Comparison of ENCODE assay signal across 10 mouse cellular contexts in the genomic region with DNA sequence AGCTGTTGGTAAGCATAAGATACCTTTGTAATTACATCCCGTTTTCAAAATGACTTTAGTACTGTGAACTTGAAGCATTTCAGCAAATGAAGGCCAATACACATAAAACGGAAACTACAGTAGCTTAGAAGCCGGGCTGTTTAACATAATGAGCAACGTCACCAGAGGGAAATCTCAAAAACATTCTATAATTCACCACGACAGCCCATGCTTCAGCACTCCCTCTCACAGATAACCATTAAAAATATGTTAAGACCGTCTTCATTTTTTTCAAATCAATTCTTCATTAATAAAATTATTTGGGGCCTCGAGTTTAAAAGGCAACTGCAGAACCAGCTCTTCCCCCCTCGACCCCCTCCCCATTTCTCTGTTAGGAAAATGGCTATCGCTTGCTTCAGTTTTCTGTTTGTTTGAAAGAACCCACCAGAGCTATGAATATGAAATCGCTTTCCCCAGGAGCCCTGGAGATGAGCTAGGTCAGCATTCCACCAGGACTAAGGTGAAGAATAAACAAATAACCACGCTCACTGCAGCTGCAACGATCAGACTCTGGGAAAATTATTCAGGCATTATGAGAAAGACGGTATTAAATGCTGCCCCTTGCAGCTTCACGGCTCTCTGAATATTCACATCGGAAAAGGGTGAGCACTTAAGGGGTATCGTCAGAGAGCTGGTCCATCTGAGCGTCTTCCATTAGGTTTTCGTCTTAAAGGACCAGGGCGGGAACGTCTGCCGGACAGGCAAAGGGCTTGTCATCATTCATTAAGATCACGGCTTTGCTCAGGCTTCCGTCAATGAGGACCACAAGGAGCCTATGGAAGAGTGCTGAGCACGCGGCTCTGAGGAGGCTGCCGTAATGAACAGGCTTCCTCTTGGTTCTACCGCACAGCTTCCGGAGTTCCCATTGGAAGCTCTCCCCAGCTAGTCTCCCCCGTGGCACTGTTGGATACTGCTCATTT.
DNase-seq lines count a peak whose midpoint lies in the region; ATAC-seq and TF ChIP-seq lines count a peak whose summit lies in the region.
"Had no signal": no experiment of that assay in that cellular context is flagged by ENCODE, and none has a peak within 500 bp of the region (broad histone marks: within the 10 kb centered on the region; RNA-seq: fewer than 3 reads in every experiment).

No protein-coding gene starts in this region.

- H3K27me3 ChIP-seq in embryonic facial prominence, embryonic 12.5 days: no peaks in the 10 kb centered on the region
- no peaks in the 10 kb centered on the region for H3K27me3 ChIP-seq in hindbrain, embryonic 13.5 days
- H3K27me3 ChIP-seq in neural tube, embryonic 12.5 days (replicated peaks): no peaks in the 10 kb centered on the region
- H3K27me3 ChIP-seq: Patski had no signal

- no peak overlapping the region for H3K27ac ChIP-seq in layer of hippocampus, adult 2 months
- 0 out of 2 replicates have a peak overlapping the region, but pooled peaks have one; percentile 30 for H3K27ac ChIP-seq in embryonic facial prominence, embryonic 12.5 days
- H3K27ac ChIP-seq in hindbrain, embryonic 13.5 days: peak overlapping the region; percentile 81
- no peak overlapping the region for H3K27ac ChIP-seq in neural tube, embryonic 12.5 days

- ATAC-seq in embryonic facial prominence, embryonic 12.5 days (ENCODE audit: insufficient number of reproducible peaks, insufficient read depth, low FRiP score, low TSS enrichment): no peak
- ATAC-seq in hindbrain, embryonic 13.5 days (ENCODE audit: low FRiP score): peak; percentile 72; the same call in 1 of the 2 replicates
- ATAC-seq in neural tube, embryonic 12.5 days (ENCODE audit: low FRiP score, low read depth): peak; percentile 75; the same call in 1 of the 2 replicates
- ATAC-seq: Patski had no signal

- peak overlapping the region; percentile 42 for H3K4me2 ChIP-seq in embryonic facial prominence, embryonic 12.5 days (replicated peaks)
- peak overlapping the region; percentile 53 for H3K4me2 ChIP-seq in hindbrain, embryonic 13.5 days
- H3K4me2 ChIP-seq in neural tube, embryonic 12.5 days (replicated peaks): peak overlapping the region; percentile 50

- H3K36me3 ChIP-seq in embryonic facial prominence, embryonic 12.5 days: no peaks in the 10 kb centered on the region
- H3K36me3 ChIP-seq in hindbrain, embryonic 13.5 days: no peaks in the 10 kb centered on the region
- no peaks in the 10 kb centered on the region for H3K36me3 ChIP-seq in neural tube, embryonic 12.5 days

- TF ChIP-seq CTCF in layer of hippocampus, adult 2 months (conservative IDR thresholded peaks at IDR 0.05): no peak

- WGBS in embryonic facial prominence, embryonic 12.5 days: 33% methylated on average over 29 of the region's 29 CpGs
- WGBS in hindbrain, embryonic 13.5 days: 32% methylated on average over 29 of the region's 29 CpGs
- 49% methylated on average over 29 of the region's 29 CpGs for WGBS in neural tube, embryonic 12.5 days

- H3K9me3 ChIP-seq in embryonic facial prominence, embryonic 12.5 days: no peaks in the 10 kb centered on the region
- no peaks in the 10 kb centered on the region for H3K9me3 ChIP-seq in hindbrain, embryonic 13.5 days
- no peaks in the 10 kb centered on the region for H3K9me3 ChIP-seq in neural tube, embryonic 12.5 days

- peak overlapping the region; percentile 34 for H3K4me3 ChIP-seq in layer of hippocampus, adult 2 months
- no peak overlapping the region for H3K4me3 ChIP-seq in embryonic facial prominence, embryonic 12.5 days
- peak overlapping the region; percentile 32 for H3K4me3 ChIP-seq in hindbrain, embryonic 13.5 days
- peak overlapping the region; percentile 8; the same call in 1 of the 2 replicates for H3K4me3 ChIP-seq in neural tube, embryonic 12.5 days
- H3K4me3 ChIP-seq: erythroblast, embryonic 14.5 days had no signal

- H3K9ac ChIP-seq in embryonic facial prominence, embryonic 12.5 days: no peak overlapping the region
- peak overlapping the region; percentile 55 for H3K9ac ChIP-seq in hindbrain, embryonic 13.5 days
- no peak overlapping the region for H3K9ac ChIP-seq in neural tube, embryonic 12.5 days

- no peak for DNase-seq in layer of hippocampus, adult 2 months (ENCODE audit: low spot score in 2 of 2)
- DNase-seq in layer of hippocampus, adult 8-10 months (ENCODE audit: low spot score in 2 of 2): no peak
- no peak for DNase-seq in gastrocnemius, adult 8-10 months (ENCODE audit: low spot score in 2 of 2)
- DNase-seq in right cerebral cortex, postnatal 10 days (ENCODE audit: low spot score in 2 of 2): no peak
- DNase-seq in kidney, postnatal 14 days: no peak

- H3K4me1 ChIP-seq in embryonic facial prominence, embryonic 12.5 days: peaks cover 15% of the 10 kb centered on the region; the same call in 1 of the 2 replicates
- peaks cover 22% of the 10 kb centered on the region for H3K4me1 ChIP-seq in hindbrain, embryonic 13.5 days (replicated peaks)
- peaks cover 8% of the 10 kb centered on the region for H3K4me1 ChIP-seq in neural tube, embryonic 12.5 days

Comparison
In these comparisons a context has a peak if more than half of its experiments do, and no peak if none do; other contexts are left out.
1. H3K27ac ChIP-seq: peak in embryonic facial prominence, embryonic 12.5 days (single experiment) and hindbrain, embryonic 13.5 days (single experiment); none in layer of hippocampus, adult 2 months (single experiment) and neural tube, embryonic 12.5 days (single experiment).
2. Peak in every context shown above with its lines, with median percentiles within 50 percentile points of each other: H3K4me2 ChIP-seq.